Mouse (Mus musculus) midbrain, embryonic 16.5 days (tissue): ENCODE data around the gene Slc17a3. TPM values are rescaled to one million over a fixed set of nuclear protein-coding genes. Genes with fewer than 3 reads are reported as not detected.

Source experiments
- ATAC-seq: fragments of 200-750 bp; cut with Nextera tagmentation; 2 replicates; pipeline ENCODE4 v1.8.0; 2017; ENCODE audit warnings: moderate TSS enrichment
- H3K27ac ChIP-seq: fragments of 300-500 bp; sonication (generic); 2 replicates; pipeline ENCODE4 v1.5.1; 2014; ENCODE audit warnings: mild to moderate bottlenecking, low read length, mixed read lengths
- H3K27me3 ChIP-seq: fragments of 300-500 bp; sonication (generic); 2 replicates; pipeline ENCODE4 v1.6.1; 2014; ENCODE audit warnings: low read depth, low read length, mixed read lengths; ENCODE audit not compliant: control insufficient read depth, insufficient read depth
- H3K36me3 ChIP-seq: fragments of 300-500 bp; sonication (generic); 2 replicates; pipeline ENCODE4 v1.6.1; 2014; ENCODE audit warnings: mild to moderate bottlenecking, low read length, moderate library complexity, mixed read lengths; ENCODE audit not compliant: control insufficient read depth, insufficient read depth
- H3K4me1 ChIP-seq: fragments of 300-500 bp; sonication (generic); 2 replicates; pipeline ENCODE4 v1.6.1; 2014; ENCODE audit warnings: mild to moderate bottlenecking, low read length, mixed read lengths; ENCODE audit not compliant: control insufficient read depth, insufficient read depth
- H3K4me2 ChIP-seq: fragments of 300-500 bp; sonication (generic); 2 replicates; pipeline ENCODE4 v1.6.1; 2014; ENCODE audit warnings: mild to moderate bottlenecking, low read length, mixed read lengths
- H3K4me3 ChIP-seq: fragments of 300-500 bp; sonication (generic); 2 replicates; pipeline ENCODE4 v1.5.1; 2014; ENCODE audit warnings: low read depth, mild to moderate bottlenecking, low read length, moderate library complexity, mixed read lengths
- H3K9ac ChIP-seq: fragments of 300-500 bp; sonication (generic); 2 replicates; pipeline ENCODE4 v1.6.1; 2014; ENCODE audit warnings: low read depth, low read length, mixed read lengths
- H3K9me3 ChIP-seq: fragments of 300-500 bp; sonication (generic); replicated peaks from 2 replicates; pipeline ENCODE4 v1.6.1; 2014; ENCODE audit warnings: mild to moderate bottlenecking, low read length, mixed read lengths; ENCODE audit not compliant: control insufficient read depth, poor library complexity, severe bottlenecking
- WGBS: fragments of 180-500 bp; shearing (Covaris S2); extraction: QIAGEN DNeasy Blood & Tissue Kit; methylation state at CpG from one replicate; pipeline ENCODE4 v1.1.7; 2014; 5-methylcytosine and 5-hydroxymethylcytosine counted together
- polyA plus RNA-seq: library from polyadenylated mRNA; unstranded; fragments of >200 nt; fragmentation: Nextera tagmentation; extraction: Ambion mirVana; gene quantifications from 2 replicates; pipeline ENCODE4 v1.2.1, GENCODE M21; 2015

The Slc17a3 gene
- not detected in 2 replicates for polyA plus RNA-seq

GRCm38 (mm10) chr13:23839308-23839707, at the start of gene Slc17a3:
Gene Slc17a3, plus strand, starts transcription at chr13:23839434.
- WGBS, result 81% methylated on average over 2 of the region's 2 CpGs
- Histone ChIP-seq H3K4me1 (no peaks in the 10 kb centered on the region), H3K9ac (no peak within 1 kb of the TSS), H3K4me3 (no peak within 1 kb of the TSS), H3K36me3 (no peaks in the 10 kb centered on the region), H3K27me3 (no peaks in the 10 kb centered on the region), H3K27ac (no peak within 1 kb of the TSS), H3K9me3 (no peaks in the 10 kb centered on the region), H3K4me2 (no peak within 1 kb of the TSS)
- ATAC-seq, result no peak

- Histone ChIP-seq H3K4me1 (no peaks in the 10 kb centered on the region), H3K4me3 (no peak overlapping the region), H3K9me3 (no peaks in the 10 kb centered on the region), H3K27ac (no peak overlapping the region), H3K4me2 (no peak overlapping the region), H3K36me3 (no peaks in the 10 kb centered on the region), H3K9ac (no peak overlapping the region), H3K27me3 (no peaks in the 10 kb centered on the region)
- ATAC-seq, result 0 out of 2 replicates have a peak, but pooled peaks have one; percentile 76
- 48% methylated on average over 2 of the region's 2 CpGs for WGBS
Observed at GRCm38 (mm10) chr13:23792520-23792919, 46.7 kb upstream of the Slc17a3 start.

GRCm38 (mm10) chr13:23799405-23799804, 39.8 kb upstream of the Slc17a3 start:
- Histone ChIP-seq H3K27ac (no peak overlapping the region), H3K9ac (no peak overlapping the region), H3K4me3 (no peak overlapping the region), H3K36me3 (no peaks in the 10 kb centered on the region), H3K27me3 (no peaks in the 10 kb centered on the region), H3K4me1 (no peaks in the 10 kb centered on the region), H3K4me2 (no peak overlapping the region), H3K9me3 (no peaks in the 10 kb centered on the region)
- ATAC-seq, result no peak
- WGBS, result 90% methylated on average over 5 of the region's 5 CpGs

GRCm38 (mm10) chr13:23804532-23804931, 34.7 kb upstream of the Slc17a3 start:
- no peak overlapping the region for H3K27ac ChIP-seq
- WGBS, result 88% methylated on average over 2 of the region's 2 CpGs
- no peaks in the 10 kb centered on the region for H3K9me3 ChIP-seq
- no peaks in the 10 kb centered on the region for H3K4me1 ChIP-seq
- H3K9ac ChIP-seq, result no peak overlapping the region
- ATAC-seq, result no peak
- no peak overlapping the region for H3K4me2 ChIP-seq
- H3K36me3 ChIP-seq, result no peaks in the 10 kb centered on the region
- H3K4me3 ChIP-seq, result no peak overlapping the region
- H3K27me3 ChIP-seq, result no peaks in the 10 kb centered on the region

GRCm38 (mm10) chr13:23806422-23807052, 32.7 kb upstream of the Slc17a3 start, which contains the start of gene Slc17a2:
Gene Slc17a2, plus strand, starts transcription at chr13:23806993.
- Histone ChIP-seq H3K9me3 (no peaks in the 10 kb centered on the region), H3K36me3 (no peaks in the 10 kb centered on the region), H3K27ac (no peak within 1 kb of the TSS), H3K4me2 (no peak within 1 kb of the TSS), H3K4me3 (no peak within 1 kb of the TSS), H3K4me1 (no peaks in the 10 kb centered on the region), H3K9ac (no peak within 1 kb of the TSS), H3K27me3 (no peaks in the 10 kb centered on the region)
- no peak for ATAC-seq
- WGBS, result 91% methylated on average over 15 of the region's 15 CpGs

GRCm38 (mm10) chr13:23816148-23816547, 23.1 kb upstream of the Slc17a3 start:
- no peak overlapping the region for H3K4me3 ChIP-seq
- H3K4me1 ChIP-seq, result no peaks in the 10 kb centered on the region
- no peak for ATAC-seq
- H3K9me3 ChIP-seq, result no peaks in the 10 kb centered on the region
- WGBS, result 71% methylated on average over 2 of the region's 2 CpGs
- H3K36me3 ChIP-seq, result no peaks in the 10 kb centered on the region
- H3K4me2 ChIP-seq, result no peak overlapping the region
- no peak overlapping the region for H3K9ac ChIP-seq
- H3K27ac ChIP-seq, result no peak overlapping the region
- no peaks in the 10 kb centered on the region for H3K27me3 ChIP-seq

- H3K9ac ChIP-seq, result no peak overlapping the region
- H3K4me1 ChIP-seq, result no peaks in the 10 kb centered on the region
- H3K27me3 ChIP-seq, result no peaks in the 10 kb centered on the region
- H3K4me2 ChIP-seq, result no peak overlapping the region
- ATAC-seq, result no peak
- no peaks in the 10 kb centered on the region for H3K36me3 ChIP-seq
- no peaks in the 10 kb centered on the region for H3K9me3 ChIP-seq
- H3K27ac ChIP-seq, result no peak overlapping the region
- 80% methylated on average over 4 of the region's 4 CpGs for WGBS
- H3K4me3 ChIP-seq, result no peak overlapping the region
Observed at GRCm38 (mm10) chr13:23820179-23820940, 18.9 kb upstream of the Slc17a3 start.

- no peak overlapping the region for H3K4me2 ChIP-seq
- no peak overlapping the region for H3K27ac ChIP-seq
- H3K4me1 ChIP-seq, result no peaks in the 10 kb centered on the region
- H3K9ac ChIP-seq, result no peak overlapping the region
- no peaks in the 10 kb centered on the region for H3K9me3 ChIP-seq
- whole genome bisulfite sequencing, result 94% methylated on average over 3 of the region's 3 CpGs
- H3K36me3 ChIP-seq, result no peaks in the 10 kb centered on the region
- ATAC-seq, result no peak
- no peaks in the 10 kb centered on the region for H3K27me3 ChIP-seq
- no peak overlapping the region for H3K4me3 ChIP-seq
Observed at GRCm38 (mm10) chr13:23822213-23822612, 17.0 kb upstream of the Slc17a3 start.

- Histone ChIP-seq H3K4me2 (no peak overlapping the region), H3K27ac (no peak overlapping the region), H3K27me3 (no peaks in the 10 kb centered on the region), H3K9ac (no peak overlapping the region), H3K4me1 (no peaks in the 10 kb centered on the region), H3K4me3 (no peak overlapping the region), H3K36me3 (no peaks in the 10 kb centered on the region), H3K9me3 (no peaks in the 10 kb centered on the region)
- ATAC-seq, result no peak
- 71% methylated on average over 3 of the region's 3 CpGs for WGBS
Observed at GRCm38 (mm10) chr13:23826606-23827005, 12.6 kb upstream of the Slc17a3 start.
